Mouse (Mus musculus) mouse trophoblast stem cell (cell line): Measurements from ENCODE around the gene 1810055G02Rik.

ENCODE experiments used
- in situ Hi-C, 2 experiments: fragments of 300-500 bp; cut with MseI, MboI; formaldehyde crosslinking; loops; 2 replicates in 1 of 2; 3 replicates in 1 of 2; pipeline ENCODE4 v1.15.1; 2025

Gene 1810055G02Rik

GRCm38 (mm10) chr19:3743362-3743761, 35.3 kb downstream of the 1810055G02Rik start:
- in situ Hi-C loops: no loop called here

DNA sequence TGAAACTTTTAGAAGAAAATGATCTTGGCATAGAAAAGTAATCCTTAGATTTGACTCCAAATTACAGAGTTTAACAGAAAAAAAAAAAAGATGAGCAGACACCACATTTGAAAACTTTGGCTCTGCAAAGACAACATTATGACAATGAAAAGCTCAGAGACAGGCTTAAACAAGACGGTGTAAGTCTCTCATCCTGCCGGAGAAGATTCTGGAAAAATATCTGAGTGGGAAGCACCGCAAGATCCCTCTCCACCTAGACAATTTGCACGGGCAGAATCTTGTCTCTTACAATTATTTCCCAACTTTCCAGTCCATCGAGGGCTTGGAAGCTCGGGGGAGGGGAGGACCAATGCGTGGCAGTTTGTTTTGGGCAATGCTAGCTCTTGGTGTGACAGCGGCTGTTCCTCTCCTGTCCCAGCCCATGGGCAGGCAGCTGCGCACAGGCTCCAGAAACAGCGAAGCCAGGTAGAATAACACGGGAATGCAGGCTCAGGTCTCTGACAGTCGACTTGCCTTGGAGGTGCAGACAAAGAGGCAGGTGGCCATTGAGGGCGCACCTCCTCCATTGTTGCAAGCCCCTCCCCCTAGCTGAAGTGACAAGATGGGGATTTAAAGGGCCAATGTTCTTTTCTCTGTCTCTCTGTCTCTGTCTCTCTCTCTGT, 35.9 kb downstream of the 1810055G02Rik start:
- in situ Hi-C loops: no loop called here

DNA sequence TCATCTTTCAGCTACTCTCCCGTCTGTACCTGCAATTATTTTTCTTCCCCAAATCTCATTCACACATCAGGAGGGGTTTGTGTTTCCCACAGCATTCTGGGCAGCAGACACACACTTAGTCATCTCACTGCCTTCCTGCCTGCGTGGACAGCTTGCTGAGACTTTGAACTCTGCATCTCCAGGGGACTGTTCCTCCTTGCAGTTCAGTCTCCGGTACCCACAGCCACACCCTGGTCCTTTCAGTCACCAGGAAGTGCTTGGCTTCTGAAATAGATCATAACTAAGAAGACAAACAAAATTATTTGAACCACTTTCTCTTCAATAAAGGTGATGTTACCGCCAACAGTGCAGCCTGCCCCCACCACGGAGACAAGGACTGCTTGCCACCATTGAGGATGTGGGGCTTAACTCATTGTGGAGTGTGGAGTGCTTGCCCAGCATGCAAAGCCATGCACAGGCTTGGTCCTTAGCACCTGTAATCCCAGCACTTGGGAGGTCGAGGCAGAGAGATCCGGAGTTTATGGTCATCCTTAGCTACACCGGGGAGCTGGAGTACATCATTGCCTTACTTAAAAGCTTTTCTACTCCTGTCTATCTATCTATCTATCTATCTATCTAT, 44.6 kb downstream of the 1810055G02Rik start:
- in situ Hi-C loops: no loop called here

- in situ Hi-C loops: no loop called here
Measured at GRCm38 (mm10) chr19:3753240-3753633, 45.1 kb downstream of the 1810055G02Rik start.

DNA sequence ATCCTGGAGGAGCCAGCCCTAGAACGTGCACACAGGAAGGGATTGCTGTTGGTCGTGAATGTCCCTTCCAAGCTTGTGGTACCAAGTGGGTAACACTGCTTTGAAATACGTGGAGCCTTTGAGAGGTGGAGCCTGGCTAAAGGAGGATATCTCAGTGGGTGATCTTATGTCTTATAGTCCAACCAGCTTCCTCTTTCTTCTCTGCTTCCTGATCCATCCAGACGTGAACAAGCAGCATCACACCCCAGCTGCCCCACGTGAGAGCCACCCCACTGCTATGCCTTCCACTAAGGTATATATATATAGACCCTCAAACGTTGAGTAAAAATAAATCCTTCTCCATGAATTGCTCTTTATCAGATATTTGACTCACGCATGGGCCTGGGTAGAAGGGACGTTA, 45.6 kb downstream of the 1810055G02Rik start:
- in situ Hi-C loops: no loop called here

- in situ Hi-C loops: no loop called here
Measured at GRCm38 (mm10) chr19:3757861-3758260, 49.8 kb downstream of the 1810055G02Rik start.

- in situ Hi-C loops: no loop called here
Measured at GRCm38 (mm10) chr19:3765221-3765820, 57.2 kb downstream of the 1810055G02Rik start.

GRCm38 (mm10) chr19:3766378-3766777, 58.3 kb downstream of the 1810055G02Rik start:
- in situ Hi-C loops: no loop called here

DNA sequence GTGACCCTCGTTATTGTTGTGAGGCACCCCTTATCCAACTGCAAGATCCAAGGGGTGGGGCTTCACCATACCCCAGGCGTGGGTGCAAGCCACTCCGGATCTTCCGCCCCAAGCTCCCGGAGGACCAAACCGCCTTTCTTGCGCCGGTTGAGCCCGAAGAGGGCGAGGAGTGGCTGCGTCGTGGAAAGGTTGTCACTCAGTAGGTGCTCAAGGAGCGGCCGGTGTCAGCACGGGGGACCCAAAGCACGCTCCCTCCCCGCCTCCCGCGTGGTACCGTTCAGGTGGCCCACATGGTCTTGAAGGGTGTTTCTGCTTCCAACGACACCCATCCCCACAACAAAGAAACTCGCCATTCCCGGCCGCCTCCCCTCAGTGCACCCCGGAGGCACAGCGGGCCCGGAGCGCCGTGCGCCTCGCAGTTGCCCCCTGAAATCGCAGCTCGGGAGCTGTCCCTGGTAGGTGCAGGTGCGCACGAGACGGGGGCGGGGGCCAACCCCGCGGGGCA, 59.2 kb downstream of the 1810055G02Rik start, which contains the start of gene Kmt5b:
Kmt5b (plus strand) TSS at position 146 of the 505 bp plus-strand sequence.
- in situ Hi-C loops: no loop called here
